Mouse (Mus musculus) lung, embryonic 14.5 days (tissue): ENCODE measurements around the gene Kcnq4. TPM values are rescaled to one million over a fixed set of nuclear protein-coding genes. Genes with fewer than 3 reads are reported as not detected.
A peak's percentile ranks its signal among the peaks of the same experiment; 100 is the strongest.

ENCODE experiments used
- ATAC-seq: fragments of 200-750 bp; cut with Nextera tagmentation; 2 replicates; pipeline ENCODE4 v1.8.0; 2017; ENCODE audit warnings: mild to moderate bottlenecking, moderate TSS enrichment, moderate library complexity; ENCODE audit not compliant: insufficient read depth
- DNase-seq: peaks from one replicate; pipeline ENCODE4 v3.0.0-alpha.2; 2015
- H3K27ac ChIP-seq: fragments of 300-500 bp; sonication (generic); 2 replicates; pipeline ENCODE4 v1.5.1; 2014; ENCODE audit warnings: low read depth, mild to moderate bottlenecking, moderate library complexity
- H3K27me3 ChIP-seq: fragments of 300-500 bp; sonication (generic); 2 replicates; pipeline ENCODE4 v1.6.1; 2014; ENCODE audit warnings: low read length, control low read depth; ENCODE audit not compliant: insufficient read depth
- H3K36me3 ChIP-seq: fragments of 300-500 bp; sonication (generic); 2 replicates; pipeline ENCODE4 v1.6.1; 2014; ENCODE audit warnings: control low read depth; ENCODE audit not compliant: insufficient read depth
- H3K4me1 ChIP-seq: fragments of 300-500 bp; sonication (generic); 2 replicates; pipeline ENCODE4 v1.6.1; 2014; ENCODE audit warnings: antibody characterized with exemption, control low read depth; ENCODE audit not compliant: insufficient read depth
- H3K4me2 ChIP-seq: fragments of 300-500 bp; sonication (generic); 2 replicates; pipeline ENCODE4 v1.6.1; 2014; ENCODE audit warnings: mild to moderate bottlenecking
- H3K4me3 ChIP-seq: fragments of 300-500 bp; sonication (generic); 2 replicates; pipeline ENCODE4 v1.5.1; 2014; ENCODE audit warnings: low read depth, low read length
- H3K9ac ChIP-seq: fragments of 300-500 bp; sonication (generic); 2 replicates; pipeline ENCODE4 v1.6.1; 2014
- H3K9me3 ChIP-seq: fragments of 300-500 bp; sonication (generic); 2 replicates; pipeline ENCODE4 v1.6.1; 2016; ENCODE audit warnings: low read depth, low read length, control low read depth
- CTCF ChIP-seq: IDR thresholded peaks from 2 replicates; pipeline ENCODE4 v1.5.1; 2016; ENCODE audit warnings: antibody characterized with exemption, low read depth
- WGBS: fragments of 180-500 bp; shearing (Covaris S2); extraction: QIAGEN DNeasy Blood & Tissue Kit; methylation state at CpG from one replicate; pipeline ENCODE4 v1.1.7; 2014; 5-methylcytosine and 5-hydroxymethylcytosine counted together
- polyA plus RNA-seq: library from polyadenylated mRNA; unstranded; fragments of >200 nt; fragmentation: Nextera tagmentation; extraction: Ambion mirVana; gene quantifications from 2 replicates; pipeline ENCODE4 v1.2.1, GENCODE M21; 2014

Kcnq4 gene
- polyA plus RNA-seq, 1 experiment from 2014 or later: 4.5 TPM

DNA sequence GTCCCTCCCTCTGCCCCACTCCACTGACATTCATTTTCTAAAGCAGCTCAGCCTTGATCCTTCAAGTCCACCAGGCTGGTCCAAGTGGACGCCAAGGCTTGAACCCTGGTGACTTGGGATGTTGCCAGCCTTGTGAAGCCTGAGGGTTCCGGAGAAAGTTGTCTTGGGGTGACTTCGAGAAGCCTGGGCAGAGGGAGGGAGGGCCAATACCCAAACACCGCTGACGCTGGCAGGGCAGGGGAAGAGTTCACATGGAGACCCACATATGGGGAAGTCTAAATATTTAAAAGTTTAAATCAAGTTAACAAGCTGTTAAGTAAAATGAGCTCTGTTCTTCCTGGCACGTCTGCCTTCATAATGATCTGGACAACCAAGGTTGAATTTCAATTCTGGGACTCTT lies 15.7 kb downstream of the Kcnq4 start:
- H3K9me3 ChIP-seq: no peaks in the 10 kb centered on the region
- no peak overlapping the region for H3K9ac ChIP-seq
- TF ChIP-seq CTCF: no peak
- no peak overlapping the region for H3K4me2 ChIP-seq
- no peaks in the 10 kb centered on the region for H3K36me3 ChIP-seq
- no peak overlapping the region for H3K4me3 ChIP-seq
- 0 out of 2 replicates have a peak, but pooled peaks have one; percentile 6 for ATAC-seq
- H3K27ac ChIP-seq: peak overlapping the region; percentile 69; the same call in 1 of the 2 replicates
- peaks cover 15% of the 10 kb centered on the region for H3K27me3 ChIP-seq
- WGBS: 32% methylated on average over 6 of the region's 6 CpGs
- peak; percentile 60 for DNase-seq
- H3K4me1 ChIP-seq: peaks cover 16% of the 10 kb centered on the region; the same call in 1 of the 2 replicates

DNA sequence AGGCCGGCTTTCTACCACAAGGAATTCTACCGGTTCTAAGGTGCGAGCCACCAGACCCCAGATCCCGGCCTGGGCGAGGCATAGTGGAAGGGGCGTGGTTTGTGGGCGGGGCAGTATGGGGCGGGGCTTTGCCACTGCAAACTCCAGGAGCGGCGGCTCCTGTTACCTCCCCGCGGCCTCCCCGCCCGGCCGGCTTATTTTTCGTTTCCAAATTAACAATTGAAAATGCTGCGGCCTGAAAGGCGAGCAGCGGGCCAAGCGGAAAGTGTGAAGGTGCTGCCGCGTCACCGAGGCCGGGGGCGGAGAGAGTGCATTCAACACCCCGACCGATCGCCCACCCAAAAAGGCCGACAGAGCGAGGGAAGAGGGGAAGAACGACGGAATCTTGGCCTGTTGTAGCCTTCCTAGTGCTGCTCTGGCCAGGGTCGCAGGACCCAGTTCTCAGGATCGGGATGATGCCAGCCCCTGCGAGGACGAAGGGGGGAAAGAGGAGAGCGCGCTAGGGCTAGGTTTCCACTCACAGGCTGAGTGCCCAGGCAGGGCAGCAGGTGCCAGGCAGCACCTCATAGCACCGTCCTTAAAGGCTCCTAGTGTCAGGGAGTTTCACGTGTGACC lies 17.3 kb downstream of the Kcnq4 start:
- H3K27me3 ChIP-seq: peaks cover 13% of the 10 kb centered on the region
- no peaks in the 10 kb centered on the region for H3K9me3 ChIP-seq
- H3K9ac ChIP-seq: peak overlapping the region; percentile 48
- 2% methylated on average over 40 of the region's 40 CpGs for WGBS
- no peak overlapping the region for H3K27ac ChIP-seq
- no peaks in the 10 kb centered on the region for H3K36me3 ChIP-seq
- H3K4me2 ChIP-seq: peak overlapping the region; percentile 95
- peak overlapping the region; percentile 48 for H3K4me3 ChIP-seq
- ATAC-seq (peak; percentile 85), DNase-seq (peak; percentile 82)
- TF ChIP-seq CTCF: no peak
- peaks cover 16% of the 10 kb centered on the region; the same call in 1 of the 2 replicates for H3K4me1 ChIP-seq

GRCm38 (mm10) chr4:120730574-120730973 lies 17.8 kb downstream of the Kcnq4 start:
- Histone ChIP-seq H3K27me3 (peaks cover 11% of the 10 kb centered on the region; the same call in 1 of the 2 replicates), H3K4me2 (peak overlapping the region; percentile 95), H3K4me3 (peak overlapping the region; percentile 48), H3K4me1 (peaks cover 16% of the 10 kb centered on the region; the same call in 1 of the 2 replicates), H3K36me3 (no peaks in the 10 kb centered on the region), H3K9ac (peak overlapping the region; percentile 48; the same call in 1 of the 2 replicates), H3K9me3 (no peaks in the 10 kb centered on the region), H3K27ac (no peak overlapping the region)
- peak; percentile 10; the same call in 1 of the 2 replicates for ATAC-seq
- no peak for DNase-seq
- 25% methylated on average over 6 of the region's 6 CpGs for WGBS
- no peak for TF ChIP-seq CTCF

DNA sequence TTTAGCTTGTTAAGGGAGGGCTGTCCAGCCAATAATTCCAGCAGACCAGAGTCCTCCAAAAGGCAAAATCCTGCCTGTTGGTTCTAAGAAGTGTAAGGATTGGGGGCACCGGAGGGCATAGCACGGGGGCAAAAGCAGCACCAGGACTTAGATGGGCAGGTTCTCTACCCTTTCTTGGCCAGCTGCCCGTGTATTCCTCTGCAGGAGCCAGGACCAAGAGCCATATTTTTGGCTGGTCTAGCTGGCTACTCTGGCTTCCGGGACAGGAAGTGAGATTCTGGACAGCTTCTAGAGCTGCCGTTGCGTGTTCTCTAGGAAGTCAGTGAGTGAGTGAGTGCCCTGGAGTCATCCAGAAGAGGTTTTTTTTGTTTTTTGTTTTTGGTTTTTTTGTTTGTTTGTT lies 18.3 kb downstream of the Kcnq4 start:
- H3K27ac ChIP-seq: no peak overlapping the region
- ATAC-seq: no peak
- H3K4me2 ChIP-seq: no peak overlapping the region; the same call in 1 of the 2 replicates
- peak; percentile 76 for DNase-seq
- H3K9ac ChIP-seq: no peak overlapping the region
- peaks cover 11% of the 10 kb centered on the region; the same call in 1 of the 2 replicates for H3K27me3 ChIP-seq
- H3K36me3 ChIP-seq: no peaks in the 10 kb centered on the region
- TF ChIP-seq CTCF: no peak
- WGBS: 37% methylated on average over 6 of the region's 6 CpGs
- H3K9me3 ChIP-seq: no peaks in the 10 kb centered on the region
- H3K4me3 ChIP-seq: no peak overlapping the region
- peaks cover 16% of the 10 kb centered on the region; the same call in 1 of the 2 replicates for H3K4me1 ChIP-seq

GRCm38 (mm10) chr4:120729441-120729840 lies 19.0 kb downstream of the Kcnq4 start:
- no peaks in the 10 kb centered on the region for H3K36me3 ChIP-seq
- H3K4me2 ChIP-seq: no peak overlapping the region
- no peak for DNase-seq
- H3K9me3 ChIP-seq: no peaks in the 10 kb centered on the region
- no peak overlapping the region for H3K4me3 ChIP-seq
- H3K27me3 ChIP-seq: peaks cover 7% of the 10 kb centered on the region; the same call in 1 of the 2 replicates
- no peak for ATAC-seq
- WGBS: 33% methylated on average over 6 of the region's 6 CpGs
- no peak overlapping the region for H3K9ac ChIP-seq
- no peak overlapping the region for H3K27ac ChIP-seq
- H3K4me1 ChIP-seq: peaks cover 16% of the 10 kb centered on the region; the same call in 1 of the 2 replicates
- no peak for TF ChIP-seq CTCF

DNA sequence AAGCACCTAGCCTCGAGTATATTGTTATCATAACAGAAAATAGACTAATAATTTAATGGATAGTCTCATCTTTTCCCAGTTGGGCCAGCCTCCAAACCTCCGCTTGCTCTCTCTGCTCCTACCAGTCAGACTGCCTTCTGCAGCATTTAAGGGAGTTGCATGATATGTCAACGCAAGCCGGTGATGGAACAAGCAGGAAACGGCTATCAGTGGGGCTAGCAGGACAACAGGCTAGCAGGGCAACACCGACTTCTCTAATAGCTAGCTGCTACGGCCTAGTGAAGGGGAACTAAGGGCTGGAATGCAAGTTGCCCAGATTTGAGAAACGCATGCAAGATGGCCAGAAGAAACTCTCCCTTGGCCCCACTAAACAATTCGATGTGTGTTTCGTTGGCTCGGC lies 20.6 kb downstream of the Kcnq4 start:
- no peak overlapping the region for H3K27ac ChIP-seq
- DNase-seq: no peak
- no peak for ATAC-seq
- H3K27me3 ChIP-seq: peaks cover 7% of the 10 kb centered on the region; the same call in 1 of the 2 replicates
- no peaks in the 10 kb centered on the region for H3K36me3 ChIP-seq
- H3K4me2 ChIP-seq: no peak overlapping the region
- WGBS: 63% methylated on average over 11 of the region's 11 CpGs
- TF ChIP-seq CTCF: no peak
- H3K9ac ChIP-seq: no peak overlapping the region
- no peaks in the 10 kb centered on the region for H3K9me3 ChIP-seq
- H3K4me3 ChIP-seq: no peak overlapping the region
- peaks cover 16% of the 10 kb centered on the region; the same call in 1 of the 2 replicates for H3K4me1 ChIP-seq

DNA sequence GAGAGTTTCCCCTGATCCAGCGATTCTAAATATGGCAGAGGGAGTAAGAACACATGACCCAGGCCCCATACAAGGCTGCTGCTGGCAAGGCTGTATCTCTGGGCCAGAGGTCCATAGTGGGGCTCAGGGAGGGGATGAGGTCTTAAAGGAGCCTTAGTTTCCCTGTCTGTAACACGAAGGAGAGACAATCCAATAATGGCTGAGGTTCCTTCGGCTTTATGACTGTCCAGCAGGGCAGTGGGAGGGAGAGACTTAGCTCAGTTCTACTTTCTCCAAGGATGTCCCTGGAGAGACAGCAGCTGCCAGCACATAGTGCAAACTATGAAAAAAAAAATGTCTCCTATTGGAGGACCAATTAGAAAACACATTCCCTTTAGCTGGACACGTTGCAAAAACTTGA lies 22.2 kb downstream of the Kcnq4 start:
- 53% methylated on average over 4 of the region's 4 CpGs for WGBS

More for the DNA sequence above, 22.2 kb downstream of the Kcnq4 start:
- no peak overlapping the region for H3K27ac ChIP-seq
- peaks cover under 1% of the 10 kb centered on the region; the same call in 1 of the 2 replicates for H3K27me3 ChIP-seq
- H3K36me3 ChIP-seq: no peaks in the 10 kb centered on the region
- no peak overlapping the region for H3K4me2 ChIP-seq
- TF ChIP-seq CTCF: no peak
- H3K9me3 ChIP-seq: no peaks in the 10 kb centered on the region
- peaks cover 12% of the 10 kb centered on the region; the same call in 1 of the 2 replicates for H3K4me1 ChIP-seq
- H3K4me3 ChIP-seq: no peak overlapping the region
- H3K9ac ChIP-seq: no peak overlapping the region
- DNase-seq: no peak
- ATAC-seq: no peak
